Mouse (Mus musculus): ENCODE results near the gene Pou4f1. TPM values are rescaled to one million over a fixed set of nuclear protein-coding genes. Genes with fewer than 3 reads are reported as not detected.

Gene Pou4f1
- total RNA-seq, 2 experiments from 2014 or later, result 0.10 to 0.13 TPM

GRCm38 (mm10) chr14:104456976-104457375 lies 10.8 kb downstream of the Pou4f1 start:
- no peak for DNase-seq

DNA sequence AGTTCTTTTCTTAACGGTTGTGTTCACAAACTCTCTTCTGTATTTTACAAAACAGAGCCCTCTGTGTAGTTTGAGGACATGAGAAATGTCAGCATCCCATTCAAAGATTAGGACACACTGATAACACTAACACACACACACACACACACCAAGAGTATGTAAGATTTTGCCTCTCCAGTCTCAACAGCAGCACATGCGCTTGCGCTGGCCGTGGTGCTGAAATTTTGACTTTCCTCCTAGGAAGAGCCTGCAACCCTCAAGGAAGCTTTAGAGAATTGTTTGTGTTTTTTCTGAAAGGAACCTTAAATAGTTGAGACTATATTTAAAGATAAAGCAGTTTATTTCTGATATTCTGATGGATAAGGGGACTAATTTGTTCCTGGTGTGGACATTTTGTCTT lies 14.0 kb downstream of the Pou4f1 start:
- DNase-seq, result peak in 1 of 2 experiments; percentile 56

- DNase-seq, result no peak
Measured at GRCm38 (mm10) chr14:104434293-104434692, 33.5 kb downstream of the Pou4f1 start.

- DNase-seq, result no peak
Measured at GRCm38 (mm10) chr14:104430819-104431218, 37.0 kb downstream of the Pou4f1 start.

- no peak for DNase-seq
Measured at GRCm38 (mm10) chr14:104423688-104424470, 43.9 kb downstream of the Pou4f1 start.

Other genes starting within 250 kb of the Pou4f1 start
- 1 to 10 TPM; 5.2 to 5.7 TPM for gene Rnf219, start 54.6 kb upstream of the Pou4f1 start, total RNA-seq (2021)